In genomic region chr4:56719456-56719855, GRCm38 (mm10) we compare ENCODE assay signal across 32 mouse cellular contexts. TPM values are rescaled to one million over a fixed set of nuclear protein-coding genes. Genes with fewer than 3 reads are reported as not detected.
A peak's percentile ranks its signal among the peaks of the same experiment; 100 is the strongest.
DNase-seq lines count a peak whose midpoint lies in the region; ATAC-seq and TF ChIP-seq lines count a peak whose summit lies in the region.
"Had no signal": no experiment of that assay in that cellular context is flagged by ENCODE, and none has a peak within 500 bp of the region (broad histone marks: within the 10 kb centered on the region; RNA-seq: fewer than 3 reads in every experiment).

No protein-coding gene starts in this region.

- 0 out of 2 replicates have a peak, but pooled peaks have one; percentile 26 for TF ChIP-seq EP300 in heart, adult 2 months (IDR thresholded peaks at IDR 0.05; ENCODE audit: insufficient read depth, low read depth, low read length)

- no peaks in the 10 kb centered on the region for H3K36me3 ChIP-seq in heart, adult 2 months (ENCODE audit: control insufficient read depth, insufficient read depth, low read length)
- H3K36me3 ChIP-seq in midbrain, postnatal 0 days (ENCODE audit: insufficient read depth, low read length) = no peaks in the 10 kb centered on the region
- H3K36me3 ChIP-seq in midbrain, embryonic 10.5 days = no peaks in the 10 kb centered on the region
- H3K36me3 ChIP-seq in heart, embryonic 15.5 days = no peaks in the 10 kb centered on the region
- H3K36me3 ChIP-seq: embryonic facial prominence, embryonic 13.5 days; hindbrain, embryonic 12.5 days; limb, embryonic 13.5 days; liver, embryonic 12.5 days; neural tube, embryonic 15.5 days had no signal

- TF ChIP-seq CTCF in heart, adult 2 months (IDR thresholded peaks at IDR 0.05) = no peak
- no peak for TF ChIP-seq CTCF in midbrain, postnatal 0 days (IDR thresholded peaks at IDR 0.05)

- no peak for ATAC-seq in midbrain, postnatal 0 days (ENCODE audit: low FRiP score)
- ATAC-seq in heart, embryonic 15.5 days (replicated peaks; ENCODE audit: insufficient number of reproducible peaks, insufficient read depth, low FRiP score, low read depth) = peak; percentile 88
- no peak for ATAC-seq in erythroblast, adult 5-6 weeks (replicated peaks; ENCODE audit: low FRiP score, poor library complexity, severe bottlenecking)
- ATAC-seq: forebrain, embryonic 14.5 days; intestine, postnatal 0 days; liver, embryonic 12.5 days had no signal

- H3K4me2 ChIP-seq in midbrain, postnatal 0 days (ENCODE audit: low read depth, low read length, poor library complexity, severe bottlenecking) = no peak overlapping the region
- peak overlapping the region; percentile 40 for H3K4me2 ChIP-seq in heart, embryonic 15.5 days
- H3K4me2 ChIP-seq: embryonic facial prominence, embryonic 13.5 days; hindbrain, embryonic 12.5 days; limb, embryonic 13.5 days; liver, embryonic 12.5 days; neural tube, embryonic 15.5 days had no signal

- no peak overlapping the region for H3K4me3 ChIP-seq in heart, adult 2 months
- H3K4me3 ChIP-seq in midbrain, postnatal 0 days (ENCODE audit: low read depth, low read length) = no peak overlapping the region
- no peak overlapping the region for H3K4me3 ChIP-seq in midbrain, embryonic 10.5 days
- no peak overlapping the region for H3K4me3 ChIP-seq in heart, embryonic 15.5 days
- H3K4me3 ChIP-seq: embryonic facial prominence, embryonic 13.5 days; hindbrain, embryonic 12.5 days; limb, embryonic 13.5 days; liver, embryonic 12.5 days; neural tube, embryonic 15.5 days had no signal

- DNase-seq in heart, adult 2 months = no peak
- DNase-seq in heart, postnatal 25 days (ENCODE audit: low spot score) = no peak
- no peak for DNase-seq in midbrain, postnatal 0 days (ENCODE audit: low spot score)
- no peak for DNase-seq in midbrain, embryonic 10.5 days (ENCODE audit: low spot score)
- no peak for DNase-seq in layer of hippocampus, postnatal 10 days (ENCODE audit: low spot score in 2 of 2)
- DNase-seq: cerebellum, adult 18-20 months; cerebellum, postnatal 36 days; embryo, embryonic 11 days; kidney, postnatal 36 days; lung, adult 18-20 months; lung, postnatal 14 days; thymus, adult 18-20 months; thymus, postnatal 4 days had no signal

- H3K4me1 ChIP-seq in heart, adult 2 months (ENCODE audit: control insufficient read depth, insufficient read depth, low read length) = peaks cover 1% of the 10 kb centered on the region; the same call in 1 of the 2 replicates
- no peaks in the 10 kb centered on the region for H3K4me1 ChIP-seq in midbrain, postnatal 0 days (ENCODE audit: insufficient read depth, low read length)
- H3K4me1 ChIP-seq in midbrain, embryonic 10.5 days = no peaks in the 10 kb centered on the region
- peaks cover 45% of the 10 kb centered on the region for H3K4me1 ChIP-seq in heart, embryonic 15.5 days (replicated peaks)
- H3K4me1 ChIP-seq: hindbrain, embryonic 12.5 days; liver, embryonic 12.5 days had no signal

- H3K79me2 ChIP-seq in heart, adult 2 months (replicated peaks; ENCODE audit: control insufficient read depth, insufficient read depth, low read length) = no peaks in the 10 kb centered on the region

- intact Hi-C loops in heart, adult 2 months (cut with DNase I) = no loop called here
- intact Hi-C loops in heart, postnatal 25 days (cut with DNase I) = no loop called here

- no peaks in the 10 kb centered on the region for H3K27me3 ChIP-seq in heart, adult 2 months (ENCODE audit: control insufficient read depth, insufficient read depth, low read length)
- no peaks in the 10 kb centered on the region for H3K27me3 ChIP-seq in midbrain, postnatal 0 days (ENCODE audit: insufficient read depth, low read length)
- no peaks in the 10 kb centered on the region for H3K27me3 ChIP-seq in midbrain, embryonic 10.5 days (ENCODE audit: low read depth, poor library complexity, severe bottlenecking)
- no peaks in the 10 kb centered on the region for H3K27me3 ChIP-seq in heart, embryonic 15.5 days
- H3K27me3 ChIP-seq: embryonic facial prominence, embryonic 13.5 days; hindbrain, embryonic 12.5 days; limb, embryonic 13.5 days; liver, embryonic 12.5 days; neural tube, embryonic 15.5 days had no signal

- H3K27ac ChIP-seq in heart, adult 2 months = peak overlapping the region; percentile 73
- 0 out of 2 replicates have a peak overlapping the region, but pooled peaks have one; percentile 12 for H3K27ac ChIP-seq in midbrain, postnatal 0 days (ENCODE audit: low read depth, low read length)
- H3K27ac ChIP-seq in midbrain, embryonic 10.5 days (replicated peaks) = no peak overlapping the region
- H3K27ac ChIP-seq in heart, embryonic 15.5 days = peak overlapping the region; percentile 86
- H3K27ac ChIP-seq: embryonic facial prominence, embryonic 13.5 days; hindbrain, embryonic 12.5 days; limb, embryonic 13.5 days; liver, embryonic 12.5 days; neural tube, embryonic 15.5 days had no signal

- TF ChIP-seq POLR2A in heart, adult 2 months (IDR thresholded peaks at IDR 0.05; ENCODE audit: insufficient read depth, low read depth, low read length) = peak; percentile 43; the same call in 1 of the 2 replicates

- no peak overlapping the region for H3K9ac ChIP-seq in heart, adult 2 months (ENCODE audit: low read depth, low read length)
- H3K9ac ChIP-seq in midbrain, postnatal 0 days (replicated peaks; ENCODE audit: low read length, poor library complexity, severe bottlenecking) = no peak overlapping the region
- no peak overlapping the region for H3K9ac ChIP-seq in heart, embryonic 15.5 days
- H3K9ac ChIP-seq: embryonic facial prominence, embryonic 13.5 days; hindbrain, embryonic 12.5 days; limb, embryonic 13.5 days; liver, embryonic 12.5 days; neural tube, embryonic 15.5 days had no signal

- 28% methylated on average over 9 of the region's 9 CpGs for whole genome bisulfite sequencing in heart, adult 2 months
- WGBS in midbrain, postnatal 0 days = 59% methylated on average over 9 of the region's 9 CpGs
- WGBS in midbrain, embryonic 10.5 days = 74% methylated on average over 9 of the region's 9 CpGs
- 28% methylated on average over 9 of the region's 9 CpGs for WGBS in heart, embryonic 15.5 days

- no peaks in the 10 kb centered on the region for H3K9me3 ChIP-seq in midbrain, postnatal 0 days (ENCODE audit: low read length)
- no peaks in the 10 kb centered on the region for H3K9me3 ChIP-seq in midbrain, embryonic 10.5 days (replicated peaks)
- H3K9me3 ChIP-seq in heart, embryonic 15.5 days (replicated peaks) = no peaks in the 10 kb centered on the region
- H3K9me3 ChIP-seq: embryonic facial prominence, embryonic 13.5 days; hindbrain, embryonic 12.5 days; limb, embryonic 13.5 days; liver, embryonic 12.5 days; neural tube, embryonic 15.5 days had no signal

RNA-seq across cellular contexts. Expression of gene Gm26657, which starts 20.4 kb away (rescaled TPM):
- total RNA-seq in heart, adult 2 months (2021) = not detected
- polyA plus RNA-seq in heart, adult 2 months (2012; rRNA removed) = not detected in 2 replicates
- total RNA-seq in heart, postnatal 25 days (2021) = not detected
- not detected in 2 replicates for total RNA-seq in midbrain, postnatal 0 days (2014; rRNA removed)
- not detected in 2 replicates for polyA plus RNA-seq in midbrain, postnatal 0 days (2015; fragmentation: Nextera tagmentation; extraction: Ambion mirVana)
- polyA plus RNA-seq in midbrain, embryonic 10.5 days (2016; fragmentation: Nextera tagmentation; extraction: Ambion mirVana) = not detected in 2 replicates
- not detected in 2 replicates for polyA plus RNA-seq in heart, embryonic 15.5 days (2015; fragmentation: Nextera tagmentation; extraction: Ambion mirVana)
- not detected in 2 replicates for total RNA-seq in erythroblast, adult 5-6 weeks (2015; ENCODE audit: low replicate concordance)
- not detected in 2 replicates for total RNA-seq in erythroblast, adult 5-6 weeks (2017; ENCODE audit: low replicate concordance)
- total RNA-seq in layer of hippocampus, postnatal 10 days (2021) = not detected
- total RNA-seq: gastrocnemius, adult 8-10 months; granulocyte monocyte progenitor cell, adult 5-6 weeks; left cerebral cortex, adult 18-20 months; left cerebral cortex, postnatal 25 days; megakaryocyte, adult 5-6 weeks; MEL had no signal
- polyA plus RNA-seq: embryonic facial prominence, embryonic 13.5 days; forebrain, embryonic 14.5 days; hindbrain, embryonic 12.5 days; intestine, postnatal 0 days; kidney, embryonic 14.5 days; limb, embryonic 13.5 days; liver, embryonic 12.5 days; neural tube, embryonic 15.5 days; small intestine, adult 2 months; stomach, embryonic 16.5 days had no signal

RNA-seq across cellular contexts. Expression of gene Actl7b, which starts 21.8 kb away (rescaled TPM):
- total RNA-seq in heart, adult 2 months (2021) = not detected
- polyA plus RNA-seq in heart, adult 2 months (2012; rRNA removed) = 0.64 and 0.74 TPM in 2 replicates
- not detected for total RNA-seq in heart, postnatal 25 days (2021)
- total RNA-seq in midbrain, postnatal 0 days (2014; rRNA removed) = 0.16 and 0.47 TPM in 2 replicates
- not detected in 2 replicates for polyA plus RNA-seq in midbrain, postnatal 0 days (2015; fragmentation: Nextera tagmentation; extraction: Ambion mirVana)
- not detected in 2 replicates for polyA plus RNA-seq in midbrain, embryonic 10.5 days (2016; fragmentation: Nextera tagmentation; extraction: Ambion mirVana)
- not detected in 2 replicates for polyA plus RNA-seq in heart, embryonic 15.5 days (2015; fragmentation: Nextera tagmentation; extraction: Ambion mirVana)
- not detected in 2 replicates for total RNA-seq in erythroblast, adult 5-6 weeks (2015; ENCODE audit: low replicate concordance)
- not detected in 2 replicates for total RNA-seq in erythroblast, adult 5-6 weeks (2017; ENCODE audit: low replicate concordance)
- under 1 TPM in 1 of 2 experiments, not detected in 1; 0.41 TPM for total RNA-seq in layer of hippocampus, postnatal 10 days (2021)
- total RNA-seq: gastrocnemius, adult 8-10 months; granulocyte monocyte progenitor cell, adult 5-6 weeks; MEL had no signal
- polyA plus RNA-seq: C2C12; embryonic facial prominence, embryonic 13.5 days; forebrain, embryonic 14.5 days; hindbrain, embryonic 12.5 days; intestine, postnatal 0 days; kidney, embryonic 14.5 days; limb, embryonic 13.5 days; liver, embryonic 12.5 days; neural tube, embryonic 15.5 days; small intestine, adult 2 months; stomach, embryonic 16.5 days had no signal

RNA-seq across cellular contexts. Expression of gene Actl7a, which starts 23.8 kb away (rescaled TPM):
- total RNA-seq in heart, adult 2 months (2021) = not detected
- 0.23 and 0.37 TPM in 2 replicates for polyA plus RNA-seq in heart, adult 2 months (2012; rRNA removed)
- not detected for total RNA-seq in heart, postnatal 25 days (2021)
- not detected in 2 replicates for total RNA-seq in midbrain, postnatal 0 days (2014; rRNA removed)
- not detected in 2 replicates for polyA plus RNA-seq in midbrain, postnatal 0 days (2015; fragmentation: Nextera tagmentation; extraction: Ambion mirVana)
- not detected in 2 replicates for polyA plus RNA-seq in midbrain, embryonic 10.5 days (2016; fragmentation: Nextera tagmentation; extraction: Ambion mirVana)
- not detected in 2 replicates for polyA plus RNA-seq in heart, embryonic 15.5 days (2015; fragmentation: Nextera tagmentation; extraction: Ambion mirVana)
- not detected in 2 replicates for total RNA-seq in erythroblast, adult 5-6 weeks (2015; ENCODE audit: low replicate concordance)
- total RNA-seq in erythroblast, adult 5-6 weeks (2017; ENCODE audit: low replicate concordance) = not detected in 2 replicates
- not detected for total RNA-seq in layer of hippocampus, postnatal 10 days (2021)
- total RNA-seq: gastrocnemius, adult 8-10 months; granulocyte monocyte progenitor cell, adult 5-6 weeks; left cerebral cortex, adult 18-20 months; left cerebral cortex, postnatal 25 days; megakaryocyte, adult 5-6 weeks had no signal
- polyA plus RNA-seq: embryonic facial prominence, embryonic 13.5 days; forebrain, embryonic 14.5 days; hindbrain, embryonic 12.5 days; intestine, postnatal 0 days; kidney, embryonic 14.5 days; limb, embryonic 13.5 days; liver, embryonic 12.5 days; neural tube, embryonic 15.5 days; small intestine, adult 2 months; stomach, embryonic 16.5 days had no signal
